Mouse (Mus musculus): ENCODE data around the gene Kdm2a. TPM values are rescaled to one million over a fixed set of nuclear protein-coding genes. Genes with fewer than 3 reads are reported as not detected.

The Kdm2a gene
- polyA plus RNA-seq, 1 experiment from 2014 or later, result 55.0 TPM

DNA sequence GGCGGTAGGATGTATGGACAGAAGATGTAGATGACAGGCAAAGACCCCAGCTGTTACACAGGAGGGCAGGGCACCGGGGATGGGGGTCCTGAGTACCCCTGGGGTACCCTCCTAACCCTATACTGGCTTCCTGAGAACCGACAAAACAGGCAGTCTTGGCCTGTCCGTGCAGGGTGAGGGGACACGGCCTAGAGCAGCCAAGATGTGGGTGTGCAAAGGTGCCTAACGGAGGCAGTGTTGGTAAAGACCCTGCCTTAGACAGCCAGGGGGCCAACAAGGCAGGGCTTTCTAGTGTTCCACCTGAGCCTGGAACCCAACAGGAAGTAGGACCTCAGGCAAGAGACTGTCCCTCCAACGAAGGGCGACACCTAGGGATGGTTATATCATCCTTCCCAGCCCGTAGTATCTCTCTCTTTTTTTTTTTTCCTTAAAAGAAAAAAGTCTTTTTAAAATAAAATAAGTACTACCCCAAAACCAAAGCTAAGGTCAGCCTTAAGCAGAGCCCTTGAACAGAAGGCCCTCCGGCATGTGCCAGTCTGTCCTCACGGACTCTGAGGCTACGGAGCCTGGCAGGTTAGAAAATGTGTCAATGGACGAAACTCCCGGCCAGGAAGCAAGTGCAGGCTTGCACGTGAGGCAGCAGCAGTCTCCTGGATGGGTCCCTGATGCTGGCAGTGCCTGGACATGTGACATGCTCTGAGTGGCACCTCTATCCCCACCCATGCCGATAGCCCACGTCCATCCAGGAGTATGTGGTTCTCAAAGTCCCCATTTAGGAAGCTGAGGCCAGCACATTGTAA, 99.6 kb downstream of the Kdm2a start:
- Histone ChIP-seq H3K27ac (replicated peaks) (no peak overlapping the region), H3K4me1 (peaks cover 76% of the 10 kb centered on the region), H3K36me3 (0 out of 2 replicates have a peak, but pooled peaks cover 3% of the 10 kb centered on the region), H3K27me3 (no peaks in the 10 kb centered on the region), H3K9me3 (replicated peaks) (no peaks in the 10 kb centered on the region), H3K4me2 (replicated peaks) (no peak overlapping the region), H3K9ac (no peak overlapping the region), H3K4me3 (replicated peaks) (no peak overlapping the region)
- WGBS, result 77% methylated on average over 17 of the region's 17 CpGs
- no peak for ATAC-seq (ENCODE audit: insufficient number of reproducible peaks, low FRiP score, low TSS enrichment, low read depth)

DNA sequence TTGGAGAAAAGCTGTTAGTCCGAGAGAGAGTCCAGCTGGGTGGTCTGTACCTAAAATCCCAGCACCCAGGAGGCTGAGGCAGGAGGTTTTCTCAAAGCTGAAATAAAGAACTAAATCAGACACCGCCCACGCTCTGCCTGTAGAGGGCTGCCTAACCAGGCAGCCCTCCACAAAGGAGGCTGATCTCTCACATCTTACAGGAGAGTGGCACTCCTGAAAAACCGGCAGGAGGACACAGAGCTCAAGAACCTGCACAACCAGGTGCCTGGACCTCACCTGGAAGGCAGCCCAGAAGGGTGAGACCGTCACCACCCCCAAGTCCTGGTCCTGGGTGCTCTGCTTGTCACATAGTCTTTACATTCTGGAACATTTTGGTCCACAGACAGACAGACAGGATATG, 100.2 kb downstream of the Kdm2a start:
- Histone ChIP-seq H3K9me3 (replicated peaks) (no peaks in the 10 kb centered on the region), H3K36me3 (peaks cover 6% of the 10 kb centered on the region), H3K27me3 (no peaks in the 10 kb centered on the region), H3K4me3 (replicated peaks) (no peak overlapping the region), H3K27ac (replicated peaks) (no peak overlapping the region), H3K9ac (no peak overlapping the region), H3K4me1 (peaks cover 69% of the 10 kb centered on the region), H3K4me2 (replicated peaks) (no peak overlapping the region)
- 79% methylated on average over 5 of the region's 5 CpGs for WGBS
- ATAC-seq (ENCODE audit: insufficient number of reproducible peaks, low FRiP score, low TSS enrichment, low read depth), result no peak

DNA sequence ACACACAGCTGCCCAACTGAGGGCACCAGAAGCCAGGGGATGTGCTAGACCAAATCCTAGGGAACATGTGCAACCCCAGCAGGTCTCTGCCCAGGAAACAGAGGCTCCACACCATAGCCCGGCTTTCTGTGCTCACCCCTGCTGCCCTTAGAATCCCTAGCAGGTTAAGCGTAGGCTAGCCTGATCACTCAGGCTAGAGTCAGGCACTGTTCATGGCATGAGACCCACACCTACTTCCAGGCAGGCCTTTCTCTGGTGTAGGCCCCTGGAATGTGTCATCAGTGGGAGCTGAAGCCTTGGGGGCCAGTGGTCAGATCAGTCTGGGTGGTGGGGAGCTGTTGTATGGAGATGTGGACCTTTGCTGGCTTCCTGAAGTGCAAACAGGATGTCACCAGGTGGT, 101.5 kb downstream of the Kdm2a start:
- WGBS, result 83% methylated on average over 2 of the region's 2 CpGs
- peaks cover 18% of the 10 kb centered on the region for H3K36me3 ChIP-seq

DNA sequence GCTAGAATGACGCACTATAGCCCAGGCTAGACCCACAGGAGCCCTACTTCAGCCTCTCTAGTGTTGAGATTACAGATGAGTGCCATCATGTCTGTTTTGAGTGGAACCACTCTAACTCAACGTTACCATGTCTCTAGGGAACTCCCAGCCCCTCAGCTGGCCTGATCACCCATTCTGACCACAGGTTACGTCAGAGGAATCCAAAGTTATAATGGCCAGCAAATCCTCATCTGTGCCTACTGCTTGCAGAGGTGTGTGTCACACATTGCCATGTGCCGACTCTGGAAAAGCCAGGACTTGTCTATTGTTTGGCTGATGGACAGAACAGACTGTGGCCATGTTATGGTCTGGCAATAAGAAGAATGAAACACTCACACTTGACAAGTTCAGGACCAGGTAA, 102.7 kb downstream of the Kdm2a start:
- Histone ChIP-seq H3K4me2 (replicated peaks) (no peak overlapping the region), H3K4me1 (peaks cover 45% of the 10 kb centered on the region), H3K4me3 (replicated peaks) (no peak overlapping the region), H3K9me3 (replicated peaks) (no peaks in the 10 kb centered on the region), H3K27me3 (no peaks in the 10 kb centered on the region), H3K27ac (replicated peaks) (no peak overlapping the region), H3K9ac (no peak overlapping the region), H3K36me3 (peaks cover 30% of the 10 kb centered on the region)
- WGBS, result 87% methylated on average over 4 of the region's 4 CpGs
- ATAC-seq (ENCODE audit: insufficient number of reproducible peaks, low FRiP score, low TSS enrichment, low read depth), result no peak

More for the DNA sequence above, 101.5 kb downstream of the Kdm2a start:
- H3K4me2 ChIP-seq (replicated peaks), result no peak overlapping the region
- H3K9me3 ChIP-seq (replicated peaks), result no peaks in the 10 kb centered on the region
- H3K27ac ChIP-seq (replicated peaks), result peak overlapping the region; percentile 34; the same call in 1 of the 2 replicates
- H3K27me3 ChIP-seq, result no peaks in the 10 kb centered on the region
- no peak overlapping the region for H3K4me3 ChIP-seq (replicated peaks)
- ATAC-seq (ENCODE audit: insufficient number of reproducible peaks, low FRiP score, low TSS enrichment, low read depth), result no peak
- H3K9ac ChIP-seq, result no peak overlapping the region
- peaks cover 57% of the 10 kb centered on the region for H3K4me1 ChIP-seq

DNA sequence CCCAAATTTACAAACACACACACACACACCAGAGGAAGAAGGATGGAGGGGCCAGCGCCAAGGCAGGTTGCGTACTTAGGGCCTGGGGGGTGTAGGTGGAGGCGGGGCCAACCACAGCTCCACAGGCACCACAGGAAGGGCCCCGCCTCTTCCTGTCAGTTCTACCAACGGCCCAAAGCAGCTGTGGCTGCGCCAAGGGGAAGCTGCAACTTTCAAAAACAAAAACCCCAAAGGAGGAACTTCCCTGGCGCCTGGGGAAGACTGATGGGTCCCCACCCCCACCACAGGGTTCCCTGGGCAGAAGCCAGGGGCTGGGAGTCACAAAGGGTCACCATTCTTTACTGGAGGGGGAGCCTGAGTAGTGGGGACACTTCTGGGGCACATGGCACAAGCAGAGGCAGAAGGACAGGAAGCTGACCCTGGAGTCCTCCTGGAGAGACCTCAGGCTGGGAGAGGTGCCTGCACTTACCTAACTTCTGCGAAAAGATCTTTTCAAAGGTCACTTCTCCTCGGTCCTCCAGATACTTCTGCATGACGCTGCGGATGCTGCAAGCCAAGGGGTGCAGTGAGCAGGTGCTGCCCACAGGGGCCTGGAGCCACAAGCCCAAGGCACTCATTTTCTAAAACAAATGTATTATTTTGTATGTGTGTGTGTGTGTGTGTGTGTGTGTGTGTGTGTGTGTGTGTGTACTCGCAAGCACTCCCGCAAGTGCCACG, 103.5 kb downstream of the Kdm2a start:
- Histone ChIP-seq H3K9ac (no peak overlapping the region), H3K4me3 (replicated peaks) (no peak overlapping the region), H3K4me1 (peaks cover 36% of the 10 kb centered on the region), H3K27ac (replicated peaks) (no peak overlapping the region), H3K36me3 (peaks cover 39% of the 10 kb centered on the region), H3K4me2 (replicated peaks) (no peak overlapping the region), H3K27me3 (no peaks in the 10 kb centered on the region), H3K9me3 (replicated peaks) (no peaks in the 10 kb centered on the region)
- WGBS, result 64% methylated on average over 14 of the region's 14 CpGs
- no peak for ATAC-seq (ENCODE audit: insufficient number of reproducible peaks, low FRiP score, low TSS enrichment, low read depth)

DNA sequence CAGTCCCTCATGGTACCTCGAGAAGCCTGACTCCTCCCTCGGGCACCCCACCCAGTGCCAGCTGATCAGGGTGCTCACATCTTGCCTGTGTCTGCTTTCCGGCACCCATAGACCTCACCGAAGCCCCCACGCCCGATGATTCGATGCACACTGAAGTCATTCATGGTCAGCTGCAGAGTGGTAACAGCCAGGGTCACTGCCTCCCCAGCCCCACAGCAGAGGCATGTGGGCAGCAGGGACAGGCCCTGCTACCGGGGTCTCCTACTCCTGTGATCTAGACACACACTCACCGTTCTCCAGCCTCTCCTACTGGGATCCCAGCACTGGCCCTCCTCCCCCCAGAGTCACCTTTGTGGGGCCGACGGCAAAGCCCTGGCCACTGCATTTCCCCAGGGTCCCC, 106.9 kb downstream of the Kdm2a start:
- H3K9me3 ChIP-seq (replicated peaks), result no peaks in the 10 kb centered on the region
- peaks cover 7% of the 10 kb centered on the region; the same call in 1 of the 2 replicates for H3K4me1 ChIP-seq
- H3K4me2 ChIP-seq (replicated peaks), result no peak overlapping the region
- H3K9ac ChIP-seq, result no peak overlapping the region
- no peak for ATAC-seq (ENCODE audit: insufficient number of reproducible peaks, low FRiP score, low TSS enrichment, low read depth)
- H3K27ac ChIP-seq (replicated peaks), result no peak overlapping the region
- no peak overlapping the region for H3K4me3 ChIP-seq (replicated peaks)
- H3K27me3 ChIP-seq, result no peaks in the 10 kb centered on the region
- H3K36me3 ChIP-seq, result peaks cover 66% of the 10 kb centered on the region
- WGBS, result 92% methylated on average over 11 of the region's 11 CpGs

DNA sequence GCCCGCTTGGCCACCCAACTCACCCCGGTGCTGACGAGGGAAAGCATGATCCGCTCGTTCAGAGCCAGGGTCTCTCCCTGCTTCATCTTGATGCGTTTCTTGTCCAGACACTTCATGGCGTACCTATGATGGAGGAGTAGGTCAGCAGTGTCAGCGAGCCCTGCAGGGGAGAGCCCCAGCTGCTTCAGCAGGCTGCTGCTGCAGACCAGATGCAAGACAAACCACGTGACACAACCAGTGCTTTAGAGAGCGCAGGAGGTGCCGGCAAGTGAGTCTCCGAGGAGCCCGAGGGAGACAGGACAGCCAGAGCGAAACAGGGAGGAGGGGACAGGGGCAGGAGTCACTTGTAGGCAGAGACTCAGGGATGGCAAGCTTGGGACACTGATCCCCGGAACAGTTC, 107.3 kb downstream of the Kdm2a start:
- Histone ChIP-seq H3K27me3 (no peaks in the 10 kb centered on the region), H3K4me2 (replicated peaks) (no peak overlapping the region), H3K4me3 (replicated peaks) (no peak overlapping the region), H3K36me3 (peaks cover 70% of the 10 kb centered on the region), H3K4me1 (peaks cover 7% of the 10 kb centered on the region; the same call in 1 of the 2 replicates), H3K9me3 (replicated peaks) (no peaks in the 10 kb centered on the region), H3K27ac (replicated peaks) (no peak overlapping the region), H3K9ac (no peak overlapping the region)
- WGBS, result 80% methylated on average over 15 of the region's 15 CpGs
- ATAC-seq (ENCODE audit: insufficient number of reproducible peaks, low FRiP score, low TSS enrichment, low read depth), result no peak

DNA sequence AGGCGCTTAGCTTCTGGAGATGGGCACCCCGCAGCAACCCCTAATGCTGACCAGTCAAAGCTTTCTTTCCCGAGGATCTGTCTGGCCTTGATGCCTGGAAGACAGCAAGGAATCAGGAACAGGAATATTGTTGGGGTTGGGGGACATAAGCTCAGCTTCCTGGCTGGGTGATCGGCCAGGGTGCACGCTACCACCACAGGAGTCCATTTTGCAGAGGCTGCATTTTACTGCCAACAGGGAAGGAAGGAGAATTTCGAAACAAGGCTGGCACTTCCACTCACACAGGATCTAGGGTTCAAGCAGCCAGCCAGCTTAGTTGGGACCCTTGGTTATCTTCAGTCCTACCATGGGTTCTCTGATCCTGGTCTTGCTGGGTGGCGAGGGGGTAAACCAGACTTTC, 114.4 kb downstream of the Kdm2a start:
- WGBS, result 49% methylated on average over 7 of the region's 7 CpGs
- H3K27ac ChIP-seq (replicated peaks), result peak overlapping the region; percentile 51; the same call in 1 of the 2 replicates
- peaks cover 17% of the 10 kb centered on the region for H3K4me1 ChIP-seq
- ATAC-seq (ENCODE audit: insufficient number of reproducible peaks, low FRiP score, low TSS enrichment, low read depth), result no peak
- peaks cover 37% of the 10 kb centered on the region for H3K36me3 ChIP-seq
- no peak overlapping the region for H3K9ac ChIP-seq
- peak overlapping the region; percentile 50 for H3K4me3 ChIP-seq (replicated peaks)
- H3K27me3 ChIP-seq, result no peaks in the 10 kb centered on the region
- peak overlapping the region; percentile 63 for H3K4me2 ChIP-seq (replicated peaks)
- H3K9me3 ChIP-seq (replicated peaks), result no peaks in the 10 kb centered on the region

DNA sequence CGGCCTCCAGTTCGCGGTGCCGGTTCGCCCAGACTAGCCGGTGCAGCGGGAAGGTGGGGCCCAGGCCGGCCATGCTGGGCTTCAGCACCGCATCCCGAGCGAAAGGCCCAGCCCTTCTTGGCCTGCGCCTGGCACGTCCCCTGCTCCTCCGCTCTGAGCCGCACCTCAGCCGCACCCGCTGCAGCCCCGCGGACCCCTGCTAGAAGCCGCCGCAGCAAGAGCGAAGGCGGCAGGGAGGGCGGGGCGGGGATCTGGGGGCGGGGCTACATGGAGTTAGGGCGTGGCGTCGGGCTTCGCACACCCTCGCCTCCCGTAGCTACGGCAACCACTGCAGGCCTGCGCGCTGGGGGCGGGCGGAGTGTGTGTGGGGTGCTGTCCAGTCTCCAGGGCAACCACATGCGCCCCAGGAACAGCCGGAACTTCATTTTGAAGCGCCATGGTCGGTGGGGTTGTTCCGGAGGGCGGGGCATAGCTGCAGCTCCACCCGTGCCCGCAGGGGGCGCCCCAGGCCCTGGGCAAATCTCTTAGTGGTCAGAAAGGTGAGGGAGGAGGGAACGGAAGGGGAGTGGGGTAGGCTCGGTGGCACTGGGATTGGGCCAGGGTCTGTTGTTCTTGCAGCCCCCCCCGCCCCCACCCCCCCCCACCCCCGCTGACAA, 115.1 kb downstream of the Kdm2a start, which contains the start of gene Ankrd13d:
Gene Ankrd13d, minus strand, starts transcription at position 240 of the 656 bp plus-strand sequence.
- under 1% methylated on average over 50 of the region's 50 CpGs for WGBS
- H3K4me1 ChIP-seq, result peaks cover 17% of the 10 kb centered on the region
- H3K27me3 ChIP-seq, result no peaks in the 10 kb centered on the region
- peak within 1 kb of the TSS; percentile 50 for H3K4me3 ChIP-seq (replicated peaks)
- H3K9ac ChIP-seq, result peak within 1 kb of the TSS; percentile 10; the same call in 1 of the 2 replicates
- peak; percentile 91 for ATAC-seq (ENCODE audit: insufficient number of reproducible peaks, low FRiP score, low TSS enrichment, low read depth)
- peaks cover 34% of the 10 kb centered on the region for H3K36me3 ChIP-seq
- H3K27ac ChIP-seq (replicated peaks), result peak within 1 kb of the TSS; percentile 51; the same call in 1 of the 2 replicates
- peak within 1 kb of the TSS; percentile 63 for H3K4me2 ChIP-seq (replicated peaks)
- no peaks in the 10 kb centered on the region for H3K9me3 ChIP-seq (replicated peaks)

DNA sequence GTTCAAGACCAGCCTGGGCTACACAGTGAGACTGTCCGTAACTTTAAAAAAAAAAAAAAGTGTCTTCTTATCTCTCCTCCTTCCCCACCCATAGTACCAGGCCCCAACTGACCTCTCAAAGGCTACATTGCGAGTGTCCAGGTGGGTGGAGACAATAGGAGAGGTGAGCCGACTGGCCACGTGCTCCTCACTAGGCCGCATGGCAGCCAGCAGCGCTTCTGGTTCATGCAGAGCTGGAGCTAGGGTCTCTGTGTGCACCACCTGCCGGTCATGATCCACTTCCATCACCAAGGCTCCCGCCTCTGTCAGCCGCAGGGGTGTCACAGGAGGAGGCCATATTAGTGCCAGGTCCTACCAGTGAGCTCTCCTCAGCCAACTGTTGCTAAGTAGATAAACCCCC, 117.7 kb downstream of the Kdm2a start:
- peaks cover 17% of the 10 kb centered on the region for H3K4me1 ChIP-seq
- ATAC-seq (ENCODE audit: insufficient number of reproducible peaks, low FRiP score, low TSS enrichment, low read depth), result no peak
- no peak overlapping the region for H3K9ac ChIP-seq
- H3K4me2 ChIP-seq (replicated peaks), result no peak overlapping the region
- H3K36me3 ChIP-seq, result peaks cover 9% of the 10 kb centered on the region
- H3K9me3 ChIP-seq (replicated peaks), result no peaks in the 10 kb centered on the region
- H3K4me3 ChIP-seq (replicated peaks), result no peak overlapping the region
- WGBS, result 92% methylated on average over 9 of the region's 9 CpGs
- no peaks in the 10 kb centered on the region for H3K27me3 ChIP-seq
- no peak overlapping the region for H3K27ac ChIP-seq (replicated peaks)

DNA sequence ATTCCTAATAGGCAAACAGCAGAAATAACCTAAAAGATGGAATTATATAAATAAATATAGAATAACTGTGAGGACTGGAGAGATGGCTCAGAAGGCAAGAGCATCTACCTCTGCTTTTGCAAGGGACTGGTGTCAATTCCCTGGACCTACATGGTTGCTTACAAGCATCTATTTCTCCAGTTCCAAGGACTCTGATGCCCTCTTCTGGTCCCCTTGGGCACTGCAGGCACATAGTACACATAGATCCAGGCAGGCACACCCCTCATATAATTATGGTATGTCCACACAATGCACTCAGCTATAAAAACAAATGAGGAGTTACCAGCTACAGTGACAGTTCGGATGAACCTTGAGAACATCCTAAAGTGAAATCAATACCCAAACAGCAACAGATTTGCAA, 118.6 kb downstream of the Kdm2a start:
- H3K4me3 ChIP-seq (replicated peaks), result no peak overlapping the region
- peaks cover 17% of the 10 kb centered on the region for H3K4me1 ChIP-seq
- H3K4me2 ChIP-seq (replicated peaks), result no peak overlapping the region
- no peak overlapping the region for H3K27ac ChIP-seq (replicated peaks)
- no peaks in the 10 kb centered on the region for H3K27me3 ChIP-seq
- H3K9me3 ChIP-seq (replicated peaks), result no peaks in the 10 kb centered on the region
- H3K36me3 ChIP-seq, result peaks cover 5% of the 10 kb centered on the region
- ATAC-seq (ENCODE audit: insufficient number of reproducible peaks, low FRiP score, low TSS enrichment, low read depth), result no peak
- H3K9ac ChIP-seq, result no peak overlapping the region
- WGBS, result 93% methylated on average over 1 of the region's 1 CpGs

Data from embryonic facial prominence, embryonic 15.5 days (tissue).